In genomic region chr4:34883366-34884029, GRCm38 (mm10) we compare ENCODE assay signal across 9 mouse cellular contexts. TPM values are rescaled to one million over a fixed set of nuclear protein-coding genes. Genes with fewer than 3 reads are reported as not detected.
DNase-seq lines count a peak whose midpoint lies in the region; ATAC-seq and TF ChIP-seq lines count a peak whose summit lies in the region.
"Had no signal": no experiment of that assay in that cellular context is flagged by ENCODE, and none has a peak within 500 bp of the region (broad histone marks: within the 10 kb centered on the region; RNA-seq: fewer than 3 reads in every experiment).

No protein-coding gene starts in this region.

- H3K27me3 ChIP-seq in kidney, embryonic 14.5 days (ENCODE audit: control insufficient read depth, insufficient read depth, low read length) = peaks cover 4% of the 10 kb centered on the region; the same call in 1 of the 2 replicates
- H3K27me3 ChIP-seq in hindbrain, embryonic 12.5 days = peaks cover 1% of the 10 kb centered on the region
- 0 out of 2 replicates have a peak, but pooled peaks cover under 1% of the 10 kb centered on the region for H3K27me3 ChIP-seq in midbrain, embryonic 14.5 days (ENCODE audit: control insufficient read depth, insufficient read depth, low read length)

- H3K4me2 ChIP-seq in kidney, embryonic 14.5 days (replicated peaks; ENCODE audit: low read depth, low read length) = peak overlapping the region; percentile 71
- H3K4me2 ChIP-seq in hindbrain, embryonic 12.5 days (replicated peaks) = peak overlapping the region; percentile 68
- H3K4me2 ChIP-seq in midbrain, embryonic 14.5 days (ENCODE audit: low read length) = peak overlapping the region; percentile 77

- H3K9me3 ChIP-seq in kidney, embryonic 14.5 days (ENCODE audit: control insufficient read depth, low read length) = no peaks in the 10 kb centered on the region
- H3K9me3 ChIP-seq in hindbrain, embryonic 12.5 days (replicated peaks) = no peaks in the 10 kb centered on the region
- no peaks in the 10 kb centered on the region for H3K9me3 ChIP-seq in midbrain, embryonic 14.5 days (ENCODE audit: control insufficient read depth, low read length)

- peak overlapping the region; percentile 99 for H3K27ac ChIP-seq in kidney, embryonic 14.5 days (ENCODE audit: low read depth, low read length)
- no peak overlapping the region for H3K27ac ChIP-seq in bone marrow, adult 2 months (ENCODE audit: control insufficient read depth, insufficient read depth, low read depth, low read length, poor library complexity)
- peak overlapping the region; percentile 99 for H3K27ac ChIP-seq in hindbrain, embryonic 12.5 days
- peak overlapping the region; percentile 100 for H3K27ac ChIP-seq in midbrain, embryonic 14.5 days (replicated peaks; ENCODE audit: low read depth, low read length)

- no peak for TF ChIP-seq CTCF in bone marrow, adult 2 months (IDR thresholded peaks at IDR 0.05; ENCODE audit: control insufficient read depth, insufficient read depth, low read length)

- ATAC-seq in kidney, embryonic 14.5 days (ENCODE audit: low FRiP score, low TSS enrichment) = no peak
- no peak for ATAC-seq in hindbrain, embryonic 12.5 days (ENCODE audit: low FRiP score)
- ATAC-seq in midbrain, embryonic 14.5 days (ENCODE audit: low FRiP score, low TSS enrichment) = no peak

- H3K36me3 ChIP-seq in kidney, embryonic 14.5 days (ENCODE audit: control insufficient read depth, insufficient read depth, low read length) = no peaks in the 10 kb centered on the region
- H3K36me3 ChIP-seq in hindbrain, embryonic 12.5 days = 0 out of 2 replicates have a peak, but pooled peaks cover 3% of the 10 kb centered on the region
- no peaks in the 10 kb centered on the region for H3K36me3 ChIP-seq in midbrain, embryonic 14.5 days (ENCODE audit: control insufficient read depth, insufficient read depth, low read length)

- peak overlapping the region; percentile 89 for H3K4me3 ChIP-seq in kidney, embryonic 14.5 days (ENCODE audit: low read length)
- peak overlapping the region; percentile 95 for H3K4me3 ChIP-seq in bone marrow, adult 2 months (replicated peaks; ENCODE audit: control insufficient read depth, low read depth, low read length)
- H3K4me3 ChIP-seq in hindbrain, embryonic 12.5 days = peak overlapping the region; percentile 96
- H3K4me3 ChIP-seq in midbrain, embryonic 14.5 days (replicated peaks; ENCODE audit: low read depth, low read length) = peak overlapping the region; percentile 90

- 31% methylated on average over 16 of the region's 16 CpGs for WGBS in kidney, embryonic 14.5 days
- WGBS in bone marrow, adult 2 months = 43% methylated on average over 16 of the region's 16 CpGs
- WGBS in hindbrain, embryonic 12.5 days = 38% methylated on average over 16 of the region's 16 CpGs
- 44% methylated on average over 16 of the region's 16 CpGs for WGBS in midbrain, embryonic 14.5 days

- DNase-seq in kidney, adult 11 months = no peak
- DNase-seq in midbrain, embryonic 14.5 days = no peak
- DNase-seq in spleen, adult 18-20 months = no peak
- DNase-seq in left cerebral cortex, postnatal 36 days (ENCODE audit: low spot score in 2 of 2) = no peak
- DNase-seq in adrenal gland, adult 8-10 months = no peak

- TF ChIP-seq POLR2A in bone marrow, adult 2 months (IDR thresholded peaks at IDR 0.05; ENCODE audit: borderline replicate concordance, control insufficient read depth, low read depth, low read length) = no peak

- peaks cover 10% of the 10 kb centered on the region; the same call in 1 of the 2 replicates for H3K4me1 ChIP-seq in kidney, embryonic 14.5 days (ENCODE audit: control insufficient read depth, insufficient read depth, low read length)
- no peaks in the 10 kb centered on the region; the same call in 1 of the 2 replicates for H3K4me1 ChIP-seq in bone marrow, adult 2 months (ENCODE audit: control insufficient read depth, insufficient read depth, low read length)
- H3K4me1 ChIP-seq in hindbrain, embryonic 12.5 days = peaks cover 22% of the 10 kb centered on the region
- H3K4me1 ChIP-seq in midbrain, embryonic 14.5 days (ENCODE audit: control insufficient read depth, insufficient read depth, low read length) = peaks cover 30% of the 10 kb centered on the region

- intact Hi-C loops in left cerebral cortex, postnatal 36 days (cut with DNase I) = loop anchor here (5.0 to 10.0 kb wide), 2 partner anchors 61 to 109 kb away; partner anchors contain the start of gene Smim8

- H3K9ac ChIP-seq in kidney, embryonic 14.5 days (ENCODE audit: low read depth, low read length) = peak overlapping the region; percentile 100
- H3K9ac ChIP-seq in hindbrain, embryonic 12.5 days = peak overlapping the region; percentile 99
- peak overlapping the region; percentile 100 for H3K9ac ChIP-seq in midbrain, embryonic 14.5 days (replicated peaks; ENCODE audit: low read length)

RNA-seq across cellular contexts. Expression of gene Zfp292, which starts 0.7 kb away (rescaled TPM):
- 19.5 and 26.8 TPM in 2 replicates for polyA plus RNA-seq in kidney, embryonic 14.5 days (2014; fragmentation: Nextera tagmentation; extraction: Ambion mirVana)
- 5.6 and 11.0 TPM in 2 replicates for polyA plus RNA-seq in bone marrow, adult 2 months (2011; ENCODE audit: insufficient read depth, insufficient read length, low replicate concordance, missing spikeins)
- 39.2 and 43.0 TPM in 2 replicates for polyA plus RNA-seq in hindbrain, embryonic 12.5 days (2016; fragmentation: Nextera tagmentation; extraction: Ambion mirVana)
- 39.6 and 52.8 TPM in 2 replicates for polyA plus RNA-seq in midbrain, embryonic 14.5 days (2014; fragmentation: Nextera tagmentation; extraction: Ambion mirVana)
- 10 to 100 TPM; 24.0 to 29.4 TPM for total RNA-seq in left cerebral cortex, postnatal 36 days (2021)
- total RNA-seq in adrenal gland, adult 8-10 months (2022) = 10 to 100 TPM; 18.6 to 25.2 (median 22.2) TPM

RNA-seq across cellular contexts. Expression of gene Cga, which starts 10.1 kb away (rescaled TPM):
- not detected in 2 replicates for polyA plus RNA-seq in kidney, embryonic 14.5 days (2014; fragmentation: Nextera tagmentation; extraction: Ambion mirVana)
- polyA plus RNA-seq in bone marrow, adult 2 months (2011; ENCODE audit: insufficient read depth, insufficient read length, low replicate concordance, missing spikeins) = not detected in 2 replicates
- polyA plus RNA-seq in hindbrain, embryonic 12.5 days (2016; fragmentation: Nextera tagmentation; extraction: Ambion mirVana) = 0.56 and 1.1 TPM in 2 replicates
- polyA plus RNA-seq in midbrain, embryonic 14.5 days (2014; fragmentation: Nextera tagmentation; extraction: Ambion mirVana) = not detected in 2 replicates
- total RNA-seq in left cerebral cortex, postnatal 36 days (2021) = not detected
- not detected for total RNA-seq in adrenal gland, adult 8-10 months (2022)
- total RNA-seq: left cerebral cortex, postnatal 25 days had no signal
